ENCODE assay signal across 16 mouse cellular contexts in the genomic region with DNA sequence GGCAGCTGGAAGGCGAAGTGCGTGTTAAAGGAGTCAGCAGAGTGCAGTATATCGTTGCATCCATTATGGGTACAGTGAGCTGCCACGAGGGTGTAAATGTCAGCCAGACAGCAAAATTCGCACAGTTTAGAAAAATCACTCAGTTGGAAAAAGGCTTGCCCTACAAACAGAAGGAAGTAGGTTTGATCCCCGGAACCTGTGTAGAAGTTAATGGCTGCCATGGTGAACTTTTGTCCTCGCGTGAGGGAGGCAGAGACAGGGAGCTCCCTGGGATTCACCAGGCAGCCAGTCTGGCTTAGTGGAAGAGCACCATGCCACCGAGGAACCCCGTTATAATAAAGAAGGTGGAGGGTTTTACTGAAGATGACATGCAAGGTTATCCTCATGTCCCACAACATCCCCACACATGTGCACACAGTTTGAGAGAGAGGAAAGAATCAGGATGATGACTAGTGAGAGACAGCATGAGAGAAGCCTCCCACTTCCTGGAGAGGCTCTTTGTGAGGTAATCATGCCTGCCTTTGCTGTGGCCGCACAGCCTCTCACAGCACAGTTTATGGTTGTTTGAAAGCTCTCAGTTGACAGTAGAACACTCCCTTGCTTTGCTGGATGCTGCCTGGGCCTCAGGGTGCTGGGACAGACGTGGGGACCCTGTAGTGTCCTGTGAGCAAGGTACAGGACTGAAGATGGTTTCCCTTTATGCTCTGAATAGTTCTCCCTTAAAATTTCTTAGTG. TPM values are rescaled to one million over a fixed set of nuclear protein-coding genes. Genes with fewer than 3 reads are reported as not detected.
A peak's percentile ranks its signal among the peaks of the same experiment; 100 is the strongest.
DNase-seq lines count a peak whose midpoint lies in the region; ATAC-seq lines count a peak whose summit lies in the region.
"Had no signal": no experiment of that assay in that cellular context is flagged by ENCODE, and none has a peak within 500 bp of the region (broad histone marks: within the 10 kb centered on the region; RNA-seq: fewer than 3 reads in every experiment).

No protein-coding gene starts in this region.

- peaks cover 78% of the 10 kb centered on the region for H3K4me1 ChIP-seq in kidney, embryonic 16.5 days (ENCODE audit: insufficient read depth, low read length)

- no peak overlapping the region for H3K9ac ChIP-seq in kidney, embryonic 16.5 days (replicated peaks; ENCODE audit: low read length)
- H3K9ac ChIP-seq: limb, embryonic 15.5 days; lung, embryonic 15.5 days had no signal

- WGBS in kidney, embryonic 16.5 days, result 53% methylated on average over 12 of the region's 12 CpGs

- no peak overlapping the region for H3K4me2 ChIP-seq in kidney, embryonic 16.5 days (replicated peaks; ENCODE audit: low read depth, low read length)
- H3K4me2 ChIP-seq: limb, embryonic 15.5 days had no signal

- no peaks in the 10 kb centered on the region for H3K9me3 ChIP-seq in kidney, embryonic 16.5 days (ENCODE audit: low read length)
- H3K9me3 ChIP-seq: limb, embryonic 15.5 days; lung, embryonic 15.5 days; midbrain, embryonic 10.5 days had no signal

- H3K27me3 ChIP-seq in kidney, embryonic 16.5 days (ENCODE audit: insufficient read depth, low read length), result no peaks in the 10 kb centered on the region
- H3K27me3 ChIP-seq: limb, embryonic 15.5 days; lung, embryonic 15.5 days had no signal

- H3K36me3 ChIP-seq in kidney, embryonic 16.5 days (ENCODE audit: insufficient read depth, low read length), result no peaks in the 10 kb centered on the region
- H3K36me3 ChIP-seq: limb, embryonic 15.5 days; lung, embryonic 15.5 days had no signal

- H3K4me3 ChIP-seq in kidney, embryonic 16.5 days (ENCODE audit: low read length), result no peak overlapping the region
- H3K4me3 ChIP-seq: heart, adult 2 months; limb, embryonic 15.5 days; lung, embryonic 15.5 days; midbrain, embryonic 10.5 days had no signal

- no peak overlapping the region for H3K27ac ChIP-seq in kidney, embryonic 16.5 days (ENCODE audit: low read length)
- H3K27ac ChIP-seq: heart, adult 2 months; hindbrain, postnatal 0 days; limb, embryonic 15.5 days; midbrain, embryonic 10.5 days had no signal

- DNase-seq in kidney, adult 9 months, result peak; percentile 63
- DNase-seq in kidney, postnatal 4 days, result no peak
- peak; percentile 49 to 59 for DNase-seq in CD8-positive naive resting alpha-beta T cell, adult 2 months (ENCODE audit: low read depth in 2 of 2, low spot score in 2 of 2)
- peak; percentile 66 for DNase-seq in thymus, postnatal 25 days
- DNase-seq in lung, postnatal 36 days, result no peak
- DNase-seq: heart, postnatal 14 days; kidney, postnatal 14 days; layer of hippocampus, adult 9-11 months had no signal

- 0 out of 2 replicates have a peak, but pooled peaks have one; percentile 28 for ATAC-seq in megakaryocyte, adult 5-6 weeks (ENCODE audit: poor library complexity, severe bottlenecking)
- ATAC-seq in kidney, embryonic 16.5 days (ENCODE audit: low FRiP score, low TSS enrichment), result no peak
- ATAC-seq: forebrain, embryonic 16.5 days; hindbrain, postnatal 0 days had no signal

RNA-seq across cellular contexts. Expression of a gene that starts 15.6 kb away (rescaled TPM):
- total RNA-seq in megakaryocyte, adult 5-6 weeks (2015), result 23.0 and 28.1 TPM in 2 replicates
- 15.2 and 19.0 TPM in 2 replicates for total RNA-seq in megakaryocyte, adult 5-6 weeks (2017)
- 10.9 and 11.0 TPM in 2 replicates for polyA plus RNA-seq in kidney, embryonic 16.5 days (2015; fragmentation: Nextera tagmentation; extraction: Ambion mirVana)

Comparison
In these comparisons a context has a peak if more than half of its experiments do, and no peak if none do; other contexts are left out.
1. DNase-seq: peak in kidney, adult 9 months (single experiment), CD8-positive naive resting alpha-beta T cell, adult 2 months (2 of 2) and thymus, postnatal 25 days (single experiment); none in kidney, postnatal 4 days (0 of 2) and lung, postnatal 36 days (single experiment).